Mouse (Mus musculus) kidney, adult 2 months (tissue): Measurements from ENCODE around the gene Spp1.

Experiments
- CTCF ChIP-seq: fragments of 200-500 bp; conservative IDR thresholded peaks from 2 replicates; pipeline ENCODE4 v1.5.1; 2011; ENCODE audit warnings: low read depth, mild to moderate bottlenecking, control low read depth, low read length, moderate library complexity, mixed read lengths; ENCODE audit not compliant: insufficient read depth, insufficient read length
- POLR2A ChIP-seq: fragments of 200-500 bp; IDR thresholded peaks from one replicate; pipeline ENCODE4 v1.6.1; 2011; ENCODE audit warnings: low read depth, low read length, control low read depth

DNA sequence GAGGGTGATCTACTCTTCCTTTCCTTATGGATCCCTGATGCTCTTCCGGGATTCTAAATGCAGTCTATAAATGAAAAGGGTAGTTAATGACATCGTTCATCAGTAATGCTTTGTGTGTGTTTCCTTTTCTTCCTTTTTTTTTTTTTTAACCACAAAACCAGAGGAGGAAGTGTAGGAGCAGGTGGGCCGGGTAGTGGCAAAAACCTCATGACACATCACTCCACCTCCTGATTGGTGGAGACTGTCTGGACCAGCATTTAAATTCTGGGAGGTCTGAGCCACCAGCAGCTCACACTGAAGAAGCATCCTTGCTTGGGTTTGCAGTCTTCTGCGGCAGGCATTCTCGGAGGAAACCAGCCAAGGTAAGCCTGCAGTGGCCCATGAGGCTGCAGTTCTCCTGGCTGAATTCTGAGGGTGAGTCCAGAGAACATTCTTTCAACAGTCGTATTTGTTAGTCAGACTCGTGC lies at the start of gene Spp1:
- no peak for TF ChIP-seq CTCF
- TF ChIP-seq POLR2A, result no peak
